Mouse (Mus musculus) liver, adult 2 months (tissue): ENCODE results near the gene Gm42957. TPM values are rescaled to one million over a fixed set of nuclear protein-coding genes. Genes with fewer than 3 reads are reported as not detected.

Source experiments
- DNase-seq: peaks from one replicate; pipeline ENCODE4 v3.0.0-alpha.2; 2011; ENCODE audit warnings: low read depth, low spot score; ENCODE audit errors: extremely low read depth
- H3K27ac ChIP-seq: fragments of 200-500 bp; replicated peaks from 2 replicates; pipeline ENCODE4 v1.5.1; 2012; ENCODE audit warnings: low read depth, mild to moderate bottlenecking, control low read depth, inconsistent platforms, low read length; ENCODE audit not compliant: insufficient read depth
- H3K27me3 ChIP-seq: fragments of 200-500 bp; 2 replicates; pipeline ENCODE4 v1.6.1; 2012; ENCODE audit warnings: mild to moderate bottlenecking, moderate library complexity, low read length, inconsistent platforms; ENCODE audit not compliant: control insufficient read depth, insufficient read depth
- H3K36me3 ChIP-seq: fragments of 200-500 bp; 2 replicates; pipeline ENCODE4 v1.6.1; 2012; ENCODE audit warnings: low read length, inconsistent platforms; ENCODE audit not compliant: control insufficient read depth, insufficient read depth
- H3K4me1 ChIP-seq: fragments of 200-500 bp; 2 replicates; pipeline ENCODE4 v1.6.1; 2011; ENCODE audit warnings: low read length; ENCODE audit not compliant: control insufficient read depth, insufficient read depth
- H3K4me3 ChIP-seq: fragments of 200-500 bp; 2 replicates; pipeline ENCODE4 v1.5.1; 2011; ENCODE audit warnings: low read depth, mild to moderate bottlenecking, control low read depth, low read length, moderate library complexity; ENCODE audit not compliant: insufficient read depth
- H3K79me2 ChIP-seq: fragments of 200-500 bp; 2 replicates; pipeline ENCODE4 v1.6.1; 2012; ENCODE audit warnings: inconsistent platforms, mild to moderate bottlenecking, low read length, moderate library complexity; ENCODE audit not compliant: control insufficient read depth, insufficient read depth
- H3K9ac ChIP-seq: fragments of 200-500 bp; 2 replicates; pipeline ENCODE4 v1.6.1; 2012; ENCODE audit warnings: low read depth, mild to moderate bottlenecking, control low read depth, inconsistent platforms, low read length
- CTCF ChIP-seq: fragments of 200-500 bp; IDR thresholded peaks from 2 replicates; pipeline ENCODE4 v1.5.1; 2011; ENCODE audit warnings: low read depth, low read length, control low read depth
- POLR2A ChIP-seq: fragments of 200-500 bp; IDR thresholded peaks from 2 replicates; pipeline ENCODE4 v1.6.1; 2011; ENCODE audit warnings: low read length, control low read depth; ENCODE audit not compliant: insufficient read depth; ENCODE audit errors: extremely low read depth
- WGBS: fragments of 180-500 bp; shearing (Covaris S2); methylation state at CpG from one replicate; pipeline ENCODE4 v1.1.7; 2018; 5-methylcytosine and 5-hydroxymethylcytosine counted together
- polyA plus RNA-seq: library from polyadenylated mRNA; depleted of rRNA; stranded (reverse); fragments of >200 nt; gene quantifications from 2 replicates; pipeline ENCODE4 v1.2.3, GENCODE M21; 2012; rRNA removed
- total RNA-seq: library from RNA; depleted of rRNA; stranded (reverse); fragments of >200 nt; gene quantifications from 2 replicates; pipeline ENCODE4 v1.2.3, GENCODE M21; 2014; rRNA removed

Gm42957 gene
- total and polyA plus RNA-seq, 2 experiments = 0.28 TPM; not detected in 1

DNA sequence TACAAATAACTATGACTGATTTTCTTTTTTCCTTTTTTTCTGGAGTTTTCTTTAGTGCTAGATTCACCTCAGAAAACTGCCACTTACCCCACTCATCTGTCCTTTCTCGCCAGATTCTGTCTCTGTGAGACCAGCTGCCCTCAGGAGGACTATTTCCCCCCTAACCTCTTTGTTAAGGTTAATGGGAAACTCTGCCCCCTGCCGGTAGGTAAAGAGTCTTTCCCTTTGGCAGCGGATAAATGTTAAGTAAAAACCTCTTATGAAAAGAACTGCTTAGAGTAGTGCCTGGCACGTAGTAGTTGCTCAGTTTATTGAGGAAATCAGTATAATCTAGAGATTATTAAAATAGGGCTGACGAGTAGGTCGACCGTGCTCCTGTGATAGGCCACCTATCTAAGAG is 65.1 kb downstream of the Gm42957 start:
- no peak overlapping the region for H3K4me3 ChIP-seq
- H3K79me2 ChIP-seq = peaks cover 6% of the 10 kb centered on the region; the same call in 1 of the 2 replicates
- no peak for DNase-seq
- 69% methylated on average over 7 of the region's 7 CpGs for WGBS
- peaks cover 2% of the 10 kb centered on the region for H3K4me1 ChIP-seq
- no peak; the same call in 1 of the 2 replicates for TF ChIP-seq CTCF
- TF ChIP-seq POLR2A = no peak
- H3K9ac ChIP-seq = no peak overlapping the region
- H3K27me3 ChIP-seq = no peaks in the 10 kb centered on the region
- H3K27ac ChIP-seq = no peak overlapping the region
- H3K36me3 ChIP-seq = peaks cover 10% of the 10 kb centered on the region

DNA sequence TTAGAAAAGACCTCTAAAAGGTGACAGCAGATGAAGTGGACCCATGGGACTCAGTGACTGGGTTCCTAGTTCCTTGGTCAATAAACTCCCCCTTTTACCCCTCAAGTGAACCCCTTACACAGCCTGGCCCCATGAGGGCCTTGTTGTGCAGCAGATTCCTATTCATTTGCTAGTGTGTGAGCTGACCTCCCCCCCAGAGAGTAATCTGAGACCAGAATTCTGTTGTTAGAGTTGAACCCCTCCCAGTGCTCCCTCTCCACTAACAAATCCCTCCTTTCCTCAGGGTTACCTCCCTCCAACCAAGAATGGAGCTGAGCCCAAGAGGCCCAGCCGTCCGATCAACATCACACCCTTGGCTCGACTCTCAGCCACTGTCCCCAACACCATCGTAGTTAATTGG is 65.7 kb downstream of the Gm42957 start:
- DNase-seq = no peak
- TF ChIP-seq CTCF = no peak
- TF ChIP-seq POLR2A = no peak
- no peaks in the 10 kb centered on the region for H3K27me3 ChIP-seq
- WGBS = 96% methylated on average over 4 of the region's 4 CpGs
- H3K4me1 ChIP-seq = peaks cover under 1% of the 10 kb centered on the region
- no peak overlapping the region for H3K9ac ChIP-seq
- H3K79me2 ChIP-seq = peaks cover 6% of the 10 kb centered on the region; the same call in 1 of the 2 replicates
- H3K4me3 ChIP-seq = no peak overlapping the region
- H3K27ac ChIP-seq = no peak overlapping the region
- peaks cover 10% of the 10 kb centered on the region for H3K36me3 ChIP-seq

Other genes starting within 250 kb of the Gm42957 start
- not detected in 2 replicates for gene BC107364, start 183.2 kb upstream of the Gm42957 start, total RNA-seq
- not detected in 2 replicates for gene BC107364, start 183.2 kb upstream of the Gm42957 start, polyA plus RNA-seq
- 29.6 and 36.4 TPM in 2 replicates for gene Hfe2, start 110.3 kb upstream of the Gm42957 start, total RNA-seq
- gene Hfe2, start 110.3 kb upstream of the Gm42957 start, polyA plus RNA-seq = 93.8 and 98.4 TPM in 2 replicates
- 153 and 159 TPM in 2 replicates for gene Txnip, start 77.5 kb upstream of the Gm42957 start, total RNA-seq
- gene Txnip, start 77.5 kb upstream of the Gm42957 start, polyA plus RNA-seq = 51.0 and 74.3 TPM in 2 replicates
- not detected in 2 replicates for gene Gm16253, start 58.5 kb upstream of the Gm42957 start, total RNA-seq
- gene Gm16253, start 58.5 kb upstream of the Gm42957 start, polyA plus RNA-seq = not detected in 2 replicates
- 5.7 and 8.2 TPM in 2 replicates for gene Polr3gl, start 41.3 kb upstream of the Gm42957 start, total RNA-seq
- 7.0 and 7.7 TPM in 2 replicates for gene Polr3gl, start 41.3 kb upstream of the Gm42957 start, polyA plus RNA-seq
- gene Ankrd34a, start 38.8 kb upstream of the Gm42957 start, total RNA-seq = 0.07 TPM in 1 of 2 replicates, not detected in the other
- gene Ankrd34a, start 38.8 kb upstream of the Gm42957 start, polyA plus RNA-seq = 0.05 and 0.07 TPM in 2 replicates
- gene Lix1l, start 34.3 kb upstream of the Gm42957 start, total RNA-seq = 3.0 and 3.1 TPM in 2 replicates
- gene Lix1l, start 34.3 kb upstream of the Gm42957 start, polyA plus RNA-seq = 2.5 and 3.3 TPM in 2 replicates
- 11.9 and 12.2 TPM in 2 replicates for gene Rbm8a, start 5.5 kb upstream of the Gm42957 start, total RNA-seq
- 6.3 and 7.0 TPM in 2 replicates for gene Rbm8a, start 5.5 kb upstream of the Gm42957 start, polyA plus RNA-seq
- gene Pex11b, start 98 bp upstream of the Gm42957 start, total RNA-seq = 27.1 and 31.4 TPM in 2 replicates
- gene Pex11b, start 98 bp upstream of the Gm42957 start, polyA plus RNA-seq = 33.8 and 40.8 TPM in 2 replicates
- 0.18 and 0.27 TPM in 2 replicates for gene Itga10, start 10.1 kb downstream of the Gm42957 start, total RNA-seq
- 0.30 and 0.57 TPM in 2 replicates for gene Itga10, start 10.1 kb downstream of the Gm42957 start, polyA plus RNA-seq
- under 0.01 TPM in 1 of 2 replicates, not detected in the other for gene Ankrd35, start 34.7 kb downstream of the Gm42957 start, total RNA-seq
- gene Ankrd35, start 34.7 kb downstream of the Gm42957 start, polyA plus RNA-seq = 0.07 TPM in 1 of 2 replicates, not detected in the other
- gene Pias3, start 60.9 kb downstream of the Gm42957 start, total RNA-seq = 1.7 and 2.6 TPM in 2 replicates
- 7.3 and 8.1 TPM in 2 replicates for gene Pias3, start 60.9 kb downstream of the Gm42957 start, polyA plus RNA-seq
- gene Nudt17, start 73.1 kb downstream of the Gm42957 start, total RNA-seq = 0.20 and 0.28 TPM in 2 replicates
- gene Nudt17, start 73.1 kb downstream of the Gm42957 start, polyA plus RNA-seq = 0.16 and 0.69 TPM in 2 replicates
- gene Polr3c, start 92.2 kb downstream of the Gm42957 start, total RNA-seq = 6.5 and 10.0 TPM in 2 replicates
- 16.2 and 19.1 TPM in 2 replicates for gene Polr3c, start 92.2 kb downstream of the Gm42957 start, polyA plus RNA-seq
- 30.5 and 33.6 TPM in 2 replicates for gene Rnf115, start 92.2 kb downstream of the Gm42957 start, total RNA-seq
- gene Rnf115, start 92.2 kb downstream of the Gm42957 start, polyA plus RNA-seq = 12.7 and 12.9 TPM in 2 replicates
- 48.5 and 60.4 TPM in 2 replicates for gene Pdzk1, start 193.8 kb downstream of the Gm42957 start, total RNA-seq
- 20.1 and 22.7 TPM in 2 replicates for gene Pdzk1, start 193.8 kb downstream of the Gm42957 start, polyA plus RNA-seq
- gene Cd160, start 193.9 kb downstream of the Gm42957 start, total RNA-seq = 0.37 and 0.67 TPM in 2 replicates
- 0.16 and 0.22 TPM in 2 replicates for gene Cd160, start 193.9 kb downstream of the Gm42957 start, polyA plus RNA-seq